Mouse (Mus musculus): ENCODE data around the gene Txk.

DNA sequence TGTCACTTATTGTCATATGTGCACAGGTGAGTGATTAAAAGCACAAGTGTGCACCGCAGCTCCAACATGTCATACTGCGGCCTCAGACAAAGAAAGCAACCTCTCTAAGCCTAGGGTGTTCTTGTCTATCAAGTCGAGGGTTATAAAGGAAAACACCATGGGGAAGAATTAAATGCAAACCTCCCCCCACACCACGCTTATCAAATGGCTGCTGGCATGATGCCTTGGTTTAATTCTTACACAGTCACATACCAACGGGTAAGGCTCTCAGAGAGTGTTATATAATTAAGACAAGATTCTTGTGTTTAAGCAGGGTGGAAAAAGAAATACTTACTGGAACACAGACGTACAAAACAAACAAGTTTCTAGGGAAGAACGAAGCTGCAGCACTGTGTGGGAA is 16.8 kb downstream of the Txk start:
- TF ChIP-seq CTCF (IDR thresholded peaks at IDR 0.05; ENCODE audit: borderline replicate concordance, insufficient read depth, low read length) (no peak), POLR2A (IDR thresholded peaks at IDR 0.05; ENCODE audit: low read depth, low read length) (no peak)

Data from embryonic fibroblast, embryonic 13.5 days (primary cell).